Mouse (Mus musculus) A20 (cell line): ENCODE data around the gene Sptan1.

ENCODE experiments used
- DNase-seq: peaks from one replicate; pipeline ENCODE4 v3.0.0-alpha.2; 2011; ENCODE audit warnings: low read depth, low spot score

The Sptan1 gene

GRCm38 (mm10) chr2:29965250-29965843 lies at the start of gene Sptan1:
Gene Sptan1 (plus strand): TSS chr2:29965560.
- DNase-seq = peak; percentile 97

- DNase-seq = no peak
These were observed 47.7 kb upstream of the Sptan1 start for GRCm38 (mm10) chr2:29917621-29918020.

- DNase-seq = peak; percentile 90
These were observed 43.3 kb upstream of the Sptan1 start for GRCm38 (mm10) chr2:29922011-29922410.

- no peak for DNase-seq
These were observed 38.8 kb upstream of the Sptan1 start for GRCm38 (mm10) chr2:29926542-29926941.

- DNase-seq = no peak
These were observed 34.9 kb upstream of the Sptan1 start for GRCm38 (mm10) chr2:29930506-29930905.

GRCm38 (mm10) chr2:29931194-29931593 lies 34.2 kb upstream of the Sptan1 start:
- no peak for DNase-seq

- DNase-seq = peak; percentile 96
These were observed 30.3 kb upstream of the Sptan1 start, which contains the start of gene Gle1 for GRCm38 (mm10) chr2:29934906-29935599. Gene Gle1 (plus strand): TSS chr2:29935426.

GRCm38 (mm10) chr2:29940073-29940472 lies 25.3 kb upstream of the Sptan1 start:
- DNase-seq = no peak

- no peak for DNase-seq
These were observed 24.5 kb upstream of the Sptan1 start for GRCm38 (mm10) chr2:29940826-29941225.

GRCm38 (mm10) chr2:29944723-29945122 lies 20.6 kb upstream of the Sptan1 start:
- no peak for DNase-seq

GRCm38 (mm10) chr2:29948896-29949295 lies 16.5 kb upstream of the Sptan1 start:
- no peak for DNase-seq

- DNase-seq = no peak
These were observed 4.1 kb upstream of the Sptan1 start for GRCm38 (mm10) chr2:29961246-29961645.

- DNase-seq = peak; percentile 41
These were observed 758 bp upstream of the Sptan1 start for GRCm38 (mm10) chr2:29964354-29965249.

- DNase-seq = peak; percentile 65
These were observed 546 bp downstream of the Sptan1 start for GRCm38 (mm10) chr2:29965906-29966305.

GRCm38 (mm10) chr2:29966826-29967225 lies 1.5 kb downstream of the Sptan1 start:
- DNase-seq = no peak

- no peak for DNase-seq
These were observed 2.4 kb downstream of the Sptan1 start for GRCm38 (mm10) chr2:29967768-29968167.

- DNase-seq = no peak
These were observed 3.3 kb downstream of the Sptan1 start for GRCm38 (mm10) chr2:29968638-29969037.

- DNase-seq = no peak
These were observed 6.7 kb downstream of the Sptan1 start for GRCm38 (mm10) chr2:29971838-29972635.

- no peak for DNase-seq
These were observed 8.2 kb downstream of the Sptan1 start for GRCm38 (mm10) chr2:29973525-29973924.

- DNase-seq = peak; percentile 65
These were observed 11.9 kb downstream of the Sptan1 start for GRCm38 (mm10) chr2:29977307-29977706.

- no peak for DNase-seq
These were observed 15.3 kb downstream of the Sptan1 start for GRCm38 (mm10) chr2:29980661-29981060.
